Mouse (Mus musculus): ENCODE measurements around the gene 5530401A14Rik. TPM values are rescaled to one million over a fixed set of nuclear protein-coding genes. Genes with fewer than 3 reads are reported as not detected.

Gene 5530401A14Rik
- 0.12 TPM in 1 of 2 replicates, not detected in the other for total RNA-seq (2021)
- long read RNA-seq, result 0 reads

DNA sequence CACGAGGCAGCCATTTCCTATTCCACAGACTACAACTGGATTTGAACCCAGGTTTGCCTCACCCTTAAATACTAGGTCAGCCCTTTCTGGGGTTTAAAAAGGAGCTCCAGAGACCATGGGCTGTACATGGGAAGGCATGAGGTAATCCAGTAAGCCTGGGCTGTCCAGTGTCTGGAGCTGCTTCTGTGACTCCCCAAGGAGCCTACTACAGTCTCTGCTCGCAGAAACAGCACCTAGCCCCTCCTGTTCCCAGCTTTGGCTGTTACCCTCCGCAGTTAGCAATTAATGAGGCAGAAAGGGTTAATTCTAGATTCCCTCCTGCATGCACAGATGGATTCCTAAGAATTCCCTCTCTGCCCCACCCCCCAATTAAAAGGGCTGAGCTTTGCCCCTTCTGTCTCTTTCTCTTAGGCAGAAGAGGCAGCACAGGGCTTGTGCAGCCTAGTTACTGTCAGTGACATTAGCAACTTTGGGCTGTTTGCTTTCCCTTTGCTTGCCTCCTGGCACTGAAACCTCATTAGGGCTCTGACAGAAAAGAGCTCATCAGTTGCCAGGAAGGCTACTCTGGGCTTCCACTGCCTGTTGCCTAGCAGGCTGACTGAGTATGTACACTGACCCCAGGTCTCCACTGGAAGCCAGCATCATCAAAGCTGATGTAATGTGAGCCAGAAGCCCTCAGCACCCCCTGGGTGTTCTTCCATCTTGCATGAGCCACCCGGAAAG is at the start of gene 5530401A14Rik:
TSS of gene 5530401A14Rik (plus strand) at position 424 of the 723 bp plus-strand sequence.
- no peak for DNase-seq

DNA sequence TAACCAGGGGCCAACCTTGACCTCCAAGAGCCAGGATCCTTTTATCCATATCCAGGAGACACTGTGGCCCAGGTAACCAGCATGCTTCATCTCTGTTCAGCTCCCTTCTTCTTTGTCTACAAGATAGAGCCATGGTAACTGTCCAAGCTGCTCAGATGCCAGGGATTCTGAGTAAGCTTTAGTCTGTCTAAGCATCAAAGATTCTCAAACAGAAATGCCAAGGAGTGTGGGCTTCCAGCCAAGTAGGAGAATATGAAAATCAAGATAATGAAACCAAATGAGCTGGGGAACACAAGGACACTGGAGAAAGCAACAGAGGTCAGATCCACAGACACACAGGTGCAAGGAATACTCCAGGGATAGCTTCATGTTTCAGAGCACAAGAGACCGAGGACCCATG is 45.7 kb upstream of the 5530401A14Rik start:
- peak; percentile 12 for DNase-seq

DNA sequence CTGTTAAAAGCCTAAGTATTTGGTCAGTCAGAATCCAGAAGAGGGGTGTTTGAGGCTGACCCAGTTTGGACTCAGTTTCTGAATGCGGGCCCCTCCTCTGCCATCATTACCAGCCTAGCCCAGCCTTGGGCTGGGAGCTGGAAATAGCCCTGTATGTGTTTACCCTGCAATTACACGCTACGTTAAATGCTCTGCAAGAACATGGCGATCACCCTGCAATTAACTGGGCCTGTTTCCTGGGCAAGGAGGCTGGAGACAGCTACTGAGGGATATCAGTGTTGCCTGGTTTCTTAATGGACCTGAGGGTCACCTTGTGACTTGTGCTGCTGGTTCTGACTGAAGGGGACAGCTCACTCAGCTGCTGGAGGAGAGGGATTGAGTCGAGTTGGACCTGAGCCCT is 43.9 kb upstream of the 5530401A14Rik start:
- DNase-seq, result no peak

DNA sequence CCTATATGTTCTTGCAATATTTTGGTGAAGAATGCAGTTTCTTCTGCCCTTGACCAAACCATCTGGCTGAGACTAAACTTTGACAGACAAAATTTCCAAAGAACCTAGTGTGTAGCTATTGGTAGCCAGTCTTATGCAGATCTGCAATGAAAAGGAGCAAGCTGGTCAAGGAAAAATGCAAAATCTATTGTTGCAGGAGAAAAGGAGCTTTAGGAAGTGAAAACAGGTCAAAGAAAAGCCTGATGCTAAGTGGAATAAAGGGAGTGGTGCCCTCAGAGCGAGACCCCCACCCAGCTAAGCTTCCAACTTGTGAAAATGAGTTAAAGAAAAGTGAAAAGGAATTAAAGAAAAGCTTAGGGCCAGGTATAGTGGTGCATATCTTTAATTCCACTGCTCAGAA is 28.1 kb upstream of the 5530401A14Rik start:
- DNase-seq, result no peak

DNA sequence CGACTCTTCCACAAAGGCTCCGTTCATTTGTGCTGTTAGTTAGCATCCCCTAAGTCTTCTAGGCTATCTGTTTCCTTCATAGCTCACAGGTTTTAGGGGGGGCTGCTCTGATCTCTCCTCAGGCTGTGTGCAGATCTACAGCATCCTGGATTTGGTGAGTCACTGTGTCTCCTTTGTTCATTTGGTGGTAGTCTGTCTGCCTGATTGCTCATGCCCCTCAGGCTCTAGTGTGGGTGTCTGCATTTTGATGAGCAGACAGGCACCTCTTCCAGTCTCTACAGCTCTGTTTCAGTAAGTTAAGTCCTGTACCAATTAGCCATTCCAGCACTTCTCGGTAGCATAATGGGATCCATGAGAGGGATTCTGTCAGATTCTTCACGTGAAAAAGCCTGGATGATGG is 22.0 kb upstream of the 5530401A14Rik start:
- DNase-seq, result no peak

DNA sequence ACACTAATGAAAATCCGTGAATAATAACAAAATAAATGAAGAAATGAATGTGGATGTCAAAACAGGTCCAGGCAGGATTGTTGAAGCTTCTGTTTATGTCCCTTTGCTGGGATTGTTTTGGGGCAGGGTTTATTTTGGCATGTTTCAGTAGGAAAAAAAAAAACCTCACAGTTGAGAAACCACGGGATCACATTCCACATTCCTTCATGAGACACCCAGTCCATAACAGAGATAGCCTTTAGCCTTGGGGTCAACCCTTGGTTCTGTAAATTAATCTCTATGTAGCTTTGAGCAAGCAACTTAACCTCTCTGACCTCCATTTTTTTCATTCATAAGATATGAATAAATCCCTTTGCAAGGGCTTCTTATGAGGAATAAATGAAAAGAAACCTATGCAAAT is 19.5 kb upstream of the 5530401A14Rik start:
- DNase-seq, result no peak

DNA sequence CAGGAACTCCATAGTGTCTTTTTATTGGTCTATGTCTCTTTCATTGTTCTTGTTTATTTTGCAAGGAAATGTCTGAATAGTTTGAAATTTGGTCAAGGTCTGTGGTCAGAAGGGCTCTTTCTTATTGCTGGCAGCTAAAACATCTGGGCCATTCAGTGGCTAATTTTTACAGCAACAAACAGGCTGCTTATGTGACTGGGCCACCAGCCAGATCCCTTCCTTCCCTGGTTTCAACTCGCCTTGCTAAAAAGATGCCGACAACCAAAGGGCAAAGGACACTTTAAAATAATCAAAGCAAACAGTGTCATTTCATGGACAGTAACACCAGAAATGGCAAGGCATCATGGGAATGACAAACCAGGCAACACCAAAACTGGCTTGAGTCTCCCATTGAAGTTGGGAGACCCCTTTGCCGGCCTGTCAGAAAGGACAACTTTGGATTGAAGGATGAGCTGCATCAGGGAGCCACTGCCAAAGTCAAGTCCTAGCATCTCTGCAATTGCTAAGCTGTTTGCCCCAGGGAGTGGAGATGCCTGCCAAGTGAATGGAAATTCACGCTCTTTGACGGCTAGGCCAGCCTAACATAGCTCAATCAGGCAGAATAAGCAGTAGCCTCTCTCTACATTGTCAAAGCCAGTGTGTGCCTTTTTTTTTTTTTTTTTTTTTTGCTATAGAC is 15.3 kb upstream of the 5530401A14Rik start:
- peak; percentile 26 for DNase-seq

DNA sequence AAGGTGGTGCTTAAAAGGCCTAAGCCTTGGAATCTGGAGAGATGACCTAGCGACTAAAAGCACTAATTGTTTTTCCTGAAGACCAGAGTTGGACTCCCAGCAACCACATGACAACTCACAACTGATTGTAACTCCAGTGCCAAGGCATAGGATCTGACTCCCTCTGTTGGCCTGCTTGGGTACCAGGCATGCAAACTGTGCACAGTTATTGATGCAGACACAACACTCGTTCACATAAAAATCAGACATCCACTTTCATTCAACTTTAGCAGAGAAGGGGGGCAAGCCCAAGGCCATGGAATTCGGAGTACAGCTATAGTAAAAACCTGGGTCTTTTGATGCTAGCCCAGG is 14.8 kb upstream of the 5530401A14Rik start:
- DNase-seq, result no peak

DNA sequence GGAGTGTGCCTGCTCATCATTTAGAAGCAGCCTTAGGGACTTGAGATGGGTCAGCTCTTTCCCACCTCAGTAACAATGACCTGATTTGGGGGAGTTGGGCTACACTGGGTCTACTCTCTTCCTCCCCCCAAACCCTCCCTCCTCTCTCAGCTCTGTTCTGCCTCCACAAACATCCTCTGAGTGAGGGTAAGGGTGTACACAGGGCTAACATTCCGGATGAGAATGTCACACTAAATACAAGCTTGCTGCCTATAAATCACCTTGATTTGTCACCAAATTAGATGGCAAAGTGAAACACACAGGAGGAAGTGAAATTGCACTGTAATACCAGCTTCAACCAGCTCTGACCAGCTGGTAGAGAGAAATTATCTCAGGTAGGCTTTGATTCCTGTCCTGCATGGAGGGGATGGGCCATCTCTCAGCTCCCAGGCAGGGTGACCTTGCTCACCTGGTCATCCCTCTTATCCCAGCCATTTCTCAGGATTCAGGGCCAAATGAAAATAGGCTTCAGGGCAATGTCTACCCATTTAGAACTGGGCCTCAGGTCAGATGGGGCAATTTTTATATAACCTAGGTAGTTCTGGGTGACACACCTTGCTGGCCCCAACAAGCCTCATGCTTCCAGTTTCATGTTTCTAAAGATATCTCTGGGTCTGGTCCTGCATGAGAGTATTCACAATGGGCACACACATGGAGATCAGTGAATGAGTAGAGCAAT is 12.5 kb upstream of the 5530401A14Rik start:
- no peak for DNase-seq

DNA sequence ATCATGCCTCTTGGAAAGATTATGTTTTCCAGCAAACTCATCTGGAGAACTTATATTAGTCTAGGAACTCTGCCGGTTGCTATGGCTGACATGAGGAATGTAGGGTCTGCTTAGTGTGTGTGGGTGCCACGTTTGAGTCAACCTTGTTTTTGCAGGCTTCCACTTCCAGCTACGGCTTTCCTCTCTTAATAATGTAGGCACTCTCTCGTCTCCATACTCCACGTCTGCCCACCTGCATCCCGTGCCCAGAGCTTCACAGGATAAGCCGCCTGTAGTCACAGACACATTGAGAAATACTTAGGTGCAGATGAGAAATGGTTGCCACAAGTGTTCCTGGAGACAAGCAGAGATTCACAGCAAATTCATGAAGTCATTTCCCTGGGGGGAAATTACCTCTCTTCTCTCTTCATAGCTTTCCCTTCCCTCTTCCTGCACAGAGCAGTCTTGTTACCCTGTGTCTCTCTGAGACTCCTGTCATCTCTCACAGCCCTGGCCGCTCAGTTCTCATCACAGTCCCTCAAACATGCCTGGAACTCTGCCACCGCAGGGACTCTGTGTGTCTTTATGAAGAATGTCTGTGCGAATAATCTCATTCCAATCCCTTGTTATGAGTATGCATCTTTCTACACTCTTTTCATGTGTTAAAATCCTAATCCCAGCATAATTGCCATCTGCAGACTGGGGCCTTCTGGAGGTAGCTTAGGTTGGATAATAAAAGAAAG is 5.3 kb downstream of the 5530401A14Rik start:
- no peak for DNase-seq

DNA sequence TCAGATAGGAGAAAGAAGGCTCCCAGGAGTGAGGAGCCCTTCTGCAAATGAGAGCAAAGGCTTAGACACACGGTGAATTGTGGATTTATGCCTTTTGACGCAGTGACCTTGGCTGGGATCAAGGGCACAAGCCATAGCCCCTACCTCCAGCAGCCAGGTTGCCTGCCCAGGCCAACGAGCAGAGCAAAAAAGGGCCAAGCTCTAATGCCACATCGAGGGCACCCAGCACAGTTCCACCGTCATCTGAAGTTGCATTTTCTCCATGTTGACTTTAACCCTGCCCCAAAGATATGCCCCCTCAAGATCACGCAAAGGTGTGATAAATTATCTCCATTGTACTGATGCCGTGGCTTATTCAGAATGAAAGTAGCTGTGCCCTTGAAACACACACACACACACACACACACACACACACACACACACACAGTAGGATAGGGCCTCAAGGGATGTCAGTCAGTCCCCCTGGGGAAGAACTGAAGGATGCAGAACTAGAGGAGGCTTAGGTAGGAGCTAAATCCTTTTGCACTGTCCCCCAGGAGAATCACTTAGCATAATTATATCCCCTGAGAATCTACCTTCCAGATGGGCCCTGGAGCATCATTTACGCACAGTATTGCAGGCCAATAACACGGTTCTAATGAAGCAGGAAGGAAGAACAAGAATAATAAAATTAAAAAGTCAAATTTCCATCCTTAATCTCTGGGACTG is 11.2 kb downstream of the 5530401A14Rik start:
- DNase-seq, result no peak

DNA sequence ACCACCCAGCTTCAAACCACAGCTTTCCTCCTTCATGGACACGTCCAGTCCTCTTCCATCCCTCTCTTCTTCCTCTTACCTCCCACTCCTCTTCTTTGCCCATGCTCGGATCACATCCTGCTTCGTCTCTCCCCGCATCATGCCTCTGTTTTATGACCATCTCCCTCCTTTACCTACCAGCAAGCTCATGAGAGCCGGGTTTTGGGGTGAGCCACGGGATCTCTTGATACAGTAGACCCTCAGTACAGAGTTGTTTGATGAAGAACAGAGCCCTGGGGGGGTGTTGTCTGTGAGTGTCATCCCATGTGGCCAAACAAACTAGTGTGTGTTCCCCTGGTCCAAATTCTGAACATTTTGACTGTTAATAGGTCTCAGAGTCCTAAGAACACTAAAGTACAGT is 36.0 kb downstream of the 5530401A14Rik start:
- no peak for DNase-seq

DNA sequence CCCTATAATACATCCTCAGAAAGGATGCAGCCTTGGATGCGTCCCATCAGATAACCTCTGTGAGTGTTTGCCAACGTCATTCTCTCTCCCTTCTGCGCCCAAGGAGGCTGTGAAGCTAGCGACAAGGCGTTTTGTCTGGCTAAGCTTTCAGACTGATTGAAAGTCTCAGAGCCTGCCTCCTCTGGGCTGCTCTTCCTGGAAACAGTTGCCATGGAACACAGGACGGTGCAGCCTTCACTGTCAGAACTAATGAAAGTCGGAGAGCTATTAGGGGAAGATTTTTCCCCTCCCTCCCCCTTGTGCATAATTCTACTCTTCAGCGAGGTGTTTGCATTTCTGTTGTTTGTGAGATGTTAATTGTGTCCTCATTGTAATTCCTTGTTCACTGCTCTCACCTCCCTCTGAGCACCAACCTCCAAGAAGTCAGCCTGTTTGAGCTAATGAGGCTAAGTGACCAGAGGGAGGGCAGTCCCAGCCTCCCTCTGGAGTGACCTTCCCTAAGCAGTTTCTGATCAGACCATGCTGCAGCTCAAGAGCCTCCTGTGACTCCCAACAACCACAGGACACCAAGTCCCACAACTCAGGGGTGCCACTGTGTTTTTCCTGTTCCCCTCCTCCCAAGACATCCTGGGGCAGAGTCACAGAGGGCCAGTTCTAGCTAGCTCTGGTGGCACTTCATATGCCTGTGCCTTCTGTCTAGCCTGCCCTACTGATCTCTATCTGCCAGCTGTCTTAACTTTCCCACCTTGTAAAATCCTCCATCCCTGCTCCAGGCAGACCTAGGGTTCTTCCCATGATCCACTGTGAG is 37.3 kb downstream of the 5530401A14Rik start:
- peak; percentile 16 for DNase-seq

DNA sequence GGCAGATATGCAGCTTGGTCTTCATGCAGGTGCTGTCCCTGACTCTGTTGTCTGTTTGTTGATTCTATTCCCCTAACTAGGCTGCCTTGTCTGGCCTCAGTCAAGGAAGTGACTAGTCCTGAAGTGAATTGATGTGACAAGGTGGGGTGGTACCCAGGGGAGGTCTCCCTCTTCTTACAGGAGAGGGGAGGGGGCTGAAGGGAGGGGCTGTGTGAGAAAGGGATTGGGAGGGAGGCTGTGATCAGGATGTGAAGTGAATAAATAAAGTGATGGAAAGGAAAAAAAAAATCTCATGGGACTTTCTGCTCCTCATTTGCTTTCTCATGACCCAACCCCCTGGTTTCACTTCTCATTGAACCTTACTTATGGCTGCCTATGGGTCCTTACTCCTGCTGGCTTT is 41.8 kb downstream of the 5530401A14Rik start:
- no peak for DNase-seq

DNA sequence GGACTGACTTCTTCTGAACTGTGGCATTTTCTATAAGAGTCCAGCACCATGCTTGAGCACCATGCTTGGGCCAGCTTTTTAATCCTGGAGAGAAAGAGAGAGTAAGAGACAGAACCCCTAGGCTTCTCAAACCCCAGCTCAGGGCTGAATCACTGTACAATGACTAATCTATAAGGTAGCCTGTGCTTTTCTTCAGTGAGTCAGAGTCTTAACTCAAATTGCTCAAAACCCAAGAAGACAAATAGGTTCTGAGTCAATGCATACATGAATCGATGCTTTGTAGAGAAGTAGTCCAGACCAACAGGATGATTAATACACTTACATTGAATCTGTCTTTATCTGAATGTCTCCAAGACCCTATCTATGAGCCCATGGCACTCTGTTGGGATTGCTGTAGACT is 48.3 kb downstream of the 5530401A14Rik start:
- DNase-seq, result no peak

DNA sequence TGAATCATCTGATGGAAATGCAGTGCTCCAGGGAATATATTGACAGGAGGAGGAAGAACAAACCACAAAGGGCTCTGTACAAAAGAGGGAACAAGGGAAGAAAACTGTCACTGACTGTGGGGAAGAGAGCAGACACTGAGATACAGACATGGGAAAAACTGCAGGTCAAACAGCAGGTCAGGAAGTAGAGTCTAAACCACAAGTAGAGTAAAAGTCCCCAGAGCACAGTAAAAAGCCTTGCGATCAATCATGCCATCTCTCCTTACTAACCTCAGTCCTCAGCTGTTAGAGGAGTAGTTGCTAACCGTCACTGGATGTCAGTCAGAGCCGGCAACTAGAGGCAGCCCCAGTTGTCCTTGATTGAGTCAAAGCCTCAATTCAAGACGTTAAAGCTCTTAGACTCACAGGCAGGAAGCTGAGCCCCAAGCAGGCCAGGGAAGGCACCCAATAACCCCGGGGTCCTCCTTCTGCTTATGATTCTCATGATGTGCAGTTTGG is 49.0 kb downstream of the 5530401A14Rik start:
- DNase-seq, result no peak

DNA sequence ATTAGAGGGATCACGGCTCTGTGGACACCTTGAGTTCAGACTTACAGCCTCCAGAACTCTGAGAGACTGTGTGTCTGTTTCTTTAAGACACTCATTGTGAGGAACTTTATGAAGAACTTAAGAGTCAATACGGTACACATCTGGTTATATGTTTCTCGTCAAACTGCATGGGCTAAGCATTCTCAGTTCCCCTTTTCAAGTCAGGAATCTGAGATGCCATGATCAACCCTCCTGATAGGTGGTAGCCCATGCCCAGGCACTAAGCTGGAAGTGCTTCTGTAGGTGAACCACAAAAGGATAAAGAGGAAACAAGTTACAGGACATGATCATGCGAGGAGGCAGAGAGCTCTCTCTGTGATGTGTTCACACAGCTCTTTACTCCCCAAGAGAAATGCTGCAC is 52.6 kb downstream of the 5530401A14Rik start:
- DNase-seq, result no peak

DNA sequence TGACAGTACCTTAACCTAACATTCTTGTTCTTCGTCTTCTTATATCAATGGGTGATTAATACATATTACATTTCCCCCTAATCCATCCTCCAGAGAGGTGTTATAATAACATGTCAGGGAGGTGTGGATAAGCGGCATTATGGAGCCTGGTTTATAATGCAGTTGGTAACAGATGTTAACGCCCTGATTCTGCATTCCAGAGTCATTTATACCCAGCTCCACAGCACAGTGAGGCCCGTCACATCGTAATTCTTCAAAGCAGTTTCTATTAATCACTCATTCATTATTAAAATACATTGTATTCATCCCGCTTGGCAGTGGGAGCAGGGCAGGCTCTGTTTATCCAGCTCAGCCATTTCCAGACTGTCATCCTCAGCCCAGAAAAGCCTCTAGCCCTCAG is 55.0 kb downstream of the 5530401A14Rik start:
- DNase-seq, result no peak

DNA sequence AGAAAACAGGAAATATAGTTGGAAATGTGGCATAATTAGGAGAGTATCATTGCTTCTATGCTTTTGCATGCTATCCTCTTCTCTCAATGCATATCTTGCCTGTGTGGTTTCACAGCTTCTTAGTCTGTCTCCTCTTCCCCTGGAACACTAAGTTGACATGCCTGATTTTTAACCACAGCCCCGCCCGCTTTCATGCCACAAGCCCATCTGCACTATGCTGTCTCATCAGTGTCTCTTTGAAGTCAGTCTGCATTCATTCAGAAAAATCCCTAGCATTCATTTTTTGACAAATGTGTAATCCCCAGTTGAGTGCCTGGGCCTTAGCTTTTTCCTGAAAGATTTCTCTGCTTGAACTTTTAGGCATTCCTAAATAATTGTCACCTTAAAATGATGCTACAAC is 62.6 kb downstream of the 5530401A14Rik start:
- no peak for DNase-seq

DNA sequence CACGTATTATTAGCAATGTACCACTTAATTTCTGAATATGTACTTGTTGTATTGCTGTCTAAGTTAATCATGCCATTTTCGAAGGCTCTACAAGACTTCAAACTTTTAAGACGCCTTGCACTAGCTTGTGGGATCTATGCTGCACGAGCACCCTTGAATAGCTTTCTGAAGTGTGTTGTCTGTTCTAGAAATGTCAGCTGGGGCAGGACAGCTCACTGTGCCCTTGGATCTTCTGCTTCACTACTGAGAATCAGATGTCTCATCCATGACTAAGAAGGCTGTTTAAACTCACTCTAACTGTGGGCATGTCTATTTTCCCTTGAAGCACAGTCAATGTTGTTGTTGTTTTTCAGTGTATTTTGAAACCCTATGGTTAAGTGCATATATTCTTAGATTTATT is 63.2 kb downstream of the 5530401A14Rik start:
- DNase-seq, result no peak

DNA sequence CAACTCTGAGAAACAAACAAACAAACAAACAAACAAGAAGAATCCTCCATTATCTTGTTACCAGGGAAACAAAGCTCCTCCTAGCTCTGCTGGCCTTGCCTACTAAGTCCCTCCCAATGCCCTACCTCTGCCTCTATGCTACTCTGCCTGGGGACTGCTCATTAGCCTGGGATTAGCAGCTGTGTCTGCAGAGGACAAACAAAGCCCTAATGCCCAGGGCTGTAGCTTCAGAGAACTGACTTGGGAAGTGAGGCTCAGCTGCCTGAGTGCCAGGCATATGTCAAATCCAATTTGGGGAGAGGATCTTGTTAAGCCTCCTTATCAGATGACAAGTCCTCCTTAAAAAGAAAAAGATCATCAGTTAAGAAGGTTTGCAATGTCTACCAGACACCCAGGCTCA is 65.9 kb downstream of the 5530401A14Rik start:
- DNase-seq, result no peak

Data from adrenal gland, postnatal 25 days (tissue).